In genomic region chr11:5346845-5347640, GRCm38 (mm10) we compare ENCODE assay signal across 15 mouse cellular contexts.
DNase-seq lines count a peak whose midpoint lies in the region; ATAC-seq and TF ChIP-seq lines count a peak whose summit lies in the region.
"Had no signal": no experiment of that assay in that cellular context is flagged by ENCODE, and none has a peak within 500 bp of the region (broad histone marks: within the 10 kb centered on the region; RNA-seq: fewer than 3 reads in every experiment).

No protein-coding gene starts in this region.

- no peak for TF ChIP-seq CTCF in cerebellum, adult 2 months (IDR thresholded peaks at IDR 0.05; ENCODE audit: borderline replicate concordance, insufficient read depth, low read depth, low read length)
- no peak for TF ChIP-seq CTCF in liver, adult 2 months (IDR thresholded peaks at IDR 0.05; ENCODE audit: low read depth, low read length)

- TF ChIP-seq POLR2A in cerebellum, adult 2 months (IDR thresholded peaks at IDR 0.05; ENCODE audit: borderline replicate concordance, insufficient read depth, low read length): no peak
- no peak for TF ChIP-seq POLR2A in liver, adult 2 months (IDR thresholded peaks at IDR 0.05; ENCODE audit: extremely low read depth, insufficient read depth, low read length)

- ATAC-seq in liver, embryonic 12.5 days: no peak
- ATAC-seq in kidney, embryonic 16.5 days (ENCODE audit: low FRiP score, low TSS enrichment): peak; percentile 49; the same call in 1 of the 2 replicates
- ATAC-seq: intestine, embryonic 15.5 days; midbrain, embryonic 13.5 days; Patski had no signal

- H3K4me1 ChIP-seq in cerebellum, adult 2 months (ENCODE audit: control insufficient read depth, insufficient read depth, low read length): no peaks in the 10 kb centered on the region
- peaks cover 6% of the 10 kb centered on the region for H3K4me1 ChIP-seq in liver, adult 2 months (ENCODE audit: control insufficient read depth, insufficient read depth, low read length)
- peaks cover 13% of the 10 kb centered on the region; the same call in 1 of the 2 replicates for H3K4me1 ChIP-seq in liver, embryonic 12.5 days
- H3K4me1 ChIP-seq in kidney, embryonic 16.5 days (ENCODE audit: insufficient read depth, low read length): peaks cover 14% of the 10 kb centered on the region; the same call in 1 of the 2 replicates
- H3K4me1 ChIP-seq: liver, embryonic 15.5 days; midbrain, embryonic 13.5 days had no signal

- H3K27ac ChIP-seq in cerebellum, adult 2 months (ENCODE audit: insufficient read depth, low read length): 0 out of 2 replicates have a peak overlapping the region, but pooled peaks have one; percentile 30
- H3K27ac ChIP-seq in liver, adult 2 months (replicated peaks; ENCODE audit: insufficient read depth, low read depth, low read length): no peak overlapping the region
- no peak overlapping the region for H3K27ac ChIP-seq in liver, embryonic 12.5 days
- peak overlapping the region; percentile 23 for H3K27ac ChIP-seq in kidney, embryonic 16.5 days (ENCODE audit: low read length)
- H3K27ac ChIP-seq: intestine, embryonic 15.5 days; liver, embryonic 15.5 days; midbrain, embryonic 13.5 days; neural tube, embryonic 12.5 days had no signal

- no peaks in the 10 kb centered on the region for H3K27me3 ChIP-seq in cerebellum, adult 2 months (ENCODE audit: control insufficient read depth, insufficient read depth, low read length)
- no peaks in the 10 kb centered on the region for H3K27me3 ChIP-seq in liver, adult 2 months (ENCODE audit: control insufficient read depth, insufficient read depth, low read length)
- no peaks in the 10 kb centered on the region for H3K27me3 ChIP-seq in liver, embryonic 12.5 days (replicated peaks)
- no peaks in the 10 kb centered on the region for H3K27me3 ChIP-seq in kidney, embryonic 16.5 days (ENCODE audit: insufficient read depth, low read length)
- H3K27me3 ChIP-seq: intestine, embryonic 15.5 days; liver, embryonic 15.5 days; midbrain, embryonic 13.5 days; neural tube, embryonic 12.5 days; Patski had no signal

- peaks cover 6% of the 10 kb centered on the region; the same call in 1 of the 2 replicates for H3K79me2 ChIP-seq in liver, adult 2 months (ENCODE audit: control insufficient read depth, insufficient read depth, low read length)

- no peaks in the 10 kb centered on the region for H3K9me3 ChIP-seq in liver, embryonic 12.5 days (replicated peaks)
- no peaks in the 10 kb centered on the region for H3K9me3 ChIP-seq in kidney, embryonic 16.5 days (ENCODE audit: low read length)
- H3K9me3 ChIP-seq: intestine, embryonic 15.5 days; liver, embryonic 15.5 days; midbrain, embryonic 13.5 days; neural tube, embryonic 12.5 days had no signal

- no peak for DNase-seq in cerebellum, adult 2 months
- DNase-seq in cerebellum, adult 11-12 months: no peak
- DNase-seq in liver, adult 2 months (ENCODE audit: extremely low read depth, low read depth, low spot score): peak; percentile 35
- peak; percentile 4 for DNase-seq in mesoderm, embryonic 11.5 days (ENCODE audit: low read depth, low spot score)
- no peak for DNase-seq in adipocyte (ENCODE audit: low spot score)
- DNase-seq in cerebellum, adult 18-20 months: no peak
- DNase-seq: cerebellum, postnatal 25 days; left cerebral cortex, postnatal 4 days had no signal

- WGBS in cerebellum, adult 2 months: 54% methylated on average over 4 of the region's 4 CpGs
- 23% methylated on average over 4 of the region's 4 CpGs for WGBS in liver, adult 2 months
- WGBS in liver, embryonic 12.5 days (ENCODE audit: insufficient replicate concordance): 56% methylated on average over 4 of the region's 4 CpGs
- whole genome bisulfite sequencing in kidney, embryonic 16.5 days: 36% methylated on average over 4 of the region's 4 CpGs

- no peak overlapping the region for H3K9ac ChIP-seq in liver, adult 2 months (ENCODE audit: low read depth, low read length)
- H3K9ac ChIP-seq in liver, embryonic 12.5 days: no peak overlapping the region
- H3K9ac ChIP-seq in kidney, embryonic 16.5 days (replicated peaks; ENCODE audit: low read length): no peak overlapping the region
- H3K9ac ChIP-seq: intestine, embryonic 15.5 days; liver, embryonic 15.5 days; midbrain, embryonic 13.5 days; neural tube, embryonic 12.5 days had no signal

- H3K4me2 ChIP-seq in liver, embryonic 12.5 days: no peak overlapping the region
- no peak overlapping the region for H3K4me2 ChIP-seq in kidney, embryonic 16.5 days (replicated peaks; ENCODE audit: low read depth, low read length)
- H3K4me2 ChIP-seq: intestine, embryonic 15.5 days; liver, embryonic 15.5 days; midbrain, embryonic 13.5 days; neural tube, embryonic 12.5 days had no signal

- no peaks in the 10 kb centered on the region for H3K36me3 ChIP-seq in liver, adult 2 months (ENCODE audit: control insufficient read depth, insufficient read depth, low read length)
- no peaks in the 10 kb centered on the region for H3K36me3 ChIP-seq in liver, embryonic 12.5 days
- H3K36me3 ChIP-seq in kidney, embryonic 16.5 days (ENCODE audit: insufficient read depth, low read length): peaks cover under 1% of the 10 kb centered on the region; the same call in 1 of the 2 replicates
- H3K36me3 ChIP-seq: intestine, embryonic 15.5 days; liver, embryonic 15.5 days; midbrain, embryonic 13.5 days; neural tube, embryonic 12.5 days had no signal

- no peak overlapping the region for H3K4me3 ChIP-seq in cerebellum, adult 2 months (replicated peaks; ENCODE audit: insufficient read depth, low read depth, low read length)
- no peak overlapping the region for H3K4me3 ChIP-seq in liver, adult 2 months (ENCODE audit: insufficient read depth, low read depth, low read length)
- H3K4me3 ChIP-seq in liver, embryonic 12.5 days: no peak overlapping the region
- no peak overlapping the region for H3K4me3 ChIP-seq in kidney, embryonic 16.5 days (ENCODE audit: low read length)
- H3K4me3 ChIP-seq: intestine, embryonic 15.5 days; liver, embryonic 15.5 days; midbrain, embryonic 13.5 days; neural tube, embryonic 12.5 days had no signal

Comparison
In these comparisons a context has a peak if more than half of its experiments do, and no peak if none do; other contexts are left out.
1. DNase-seq: peak in liver, adult 2 months (single experiment) and mesoderm, embryonic 11.5 days (single experiment); none in cerebellum, adult 2 months (0 of 2), cerebellum, adult 11-12 months (single experiment), adipocyte (single experiment) and cerebellum, adult 18-20 months (0 of 2).
2. H3K27ac ChIP-seq: peak in cerebellum, adult 2 months (single experiment) and kidney, embryonic 16.5 days (single experiment); none in liver, adult 2 months (single experiment) and liver, embryonic 12.5 days (single experiment).